Mouse (Mus musculus): Measurements from ENCODE around the gene Sfxn3. TPM values are rescaled to one million over a fixed set of nuclear protein-coding genes. Genes with fewer than 3 reads are reported as not detected.

Sfxn3 gene
- polyA plus RNA-seq, 2 experiments: 1.8 to 2.4 TPM

GRCm38 (mm10) chr19:45105591-45105990 lies 58.3 kb downstream of the Sfxn3 start:
- ATAC-seq (ENCODE audit: insufficient read depth) (no peak), DNase-seq (ENCODE audit: low read depth in 3 of 3, low spot score in 3 of 3) (no peak)
- H3K36me3 ChIP-seq (replicated peaks; ENCODE audit: control insufficient read depth, insufficient read depth, low read depth): no peaks in the 10 kb centered on the region
- no peaks in the 10 kb centered on the region; the same call in 1 of the 2 replicates for H3K27me3 ChIP-seq (ENCODE audit: control insufficient read depth, insufficient read depth, low read length)
- H3K4me2 ChIP-seq (ENCODE audit: low read depth): no peak overlapping the region
- no peak overlapping the region for H3K9ac ChIP-seq (replicated peaks)
- H3K27ac ChIP-seq: no peak overlapping the region
- no peak overlapping the region for H3K4me3 ChIP-seq (ENCODE audit: insufficient read depth in 1 of 2, low read depth in 2 of 2, low read length in 2 of 2)
- 14% methylated on average over 1 of the region's 1 CpGs for WGBS (ENCODE audit: insufficient replicate concordance)
- TF ChIP-seq EP300 (IDR thresholded peaks at IDR 0.05; ENCODE audit: low read depth): no peak
- TF ChIP-seq CTCF (IDR thresholded peaks at IDR 0.05; ENCODE audit: low read depth): no peak
- H3K9me3 ChIP-seq (ENCODE audit: control insufficient read depth, low read length): no peaks in the 10 kb centered on the region
- H3K4me1 ChIP-seq (replicated peaks; ENCODE audit: control insufficient read depth in 2 of 2, insufficient read depth in 2 of 2, low read length in 1 of 2): no peaks in the 10 kb centered on the region

Other genes starting within 250 kb of the Sfxn3 start
- 5.6 and 8.6 TPM in 2 replicates for gene Slf2, start 116.4 kb upstream of the Sfxn3 start, polyA plus RNA-seq (2012; rRNA removed)
- gene Slf2, start 116.4 kb upstream of the Sfxn3 start, polyA plus RNA-seq (2014; fragmentation: Nextera tagmentation; extraction: Ambion mirVana): 11.1 and 12.5 TPM in 2 replicates
- gene Sema4g, start 58.4 kb upstream of the Sfxn3 start, polyA plus RNA-seq (2012; rRNA removed): 24.9 and 32.5 TPM in 2 replicates
- 2.6 and 3.3 TPM in 2 replicates for gene Sema4g, start 58.4 kb upstream of the Sfxn3 start, polyA plus RNA-seq (2014; fragmentation: Nextera tagmentation; extraction: Ambion mirVana)
- 6.0 and 8.0 TPM in 2 replicates for gene Twnk, start 41.8 kb upstream of the Sfxn3 start, polyA plus RNA-seq (2012; rRNA removed)
- gene Twnk, start 41.8 kb upstream of the Sfxn3 start, polyA plus RNA-seq (2014; fragmentation: Nextera tagmentation; extraction: Ambion mirVana): 4.3 TPM in 2 replicates
- gene Mrpl43, start 41.1 kb upstream of the Sfxn3 start, polyA plus RNA-seq (2012; rRNA removed): 28.9 and 30.5 TPM in 2 replicates
- 19.6 and 20.5 TPM in 2 replicates for gene Mrpl43, start 41.1 kb upstream of the Sfxn3 start, polyA plus RNA-seq (2014; fragmentation: Nextera tagmentation; extraction: Ambion mirVana)
- gene Lzts2, start 33.1 kb upstream of the Sfxn3 start, polyA plus RNA-seq (2012; rRNA removed): 4.8 and 6.2 TPM in 2 replicates
- gene Lzts2, start 33.1 kb upstream of the Sfxn3 start, polyA plus RNA-seq (2014; fragmentation: Nextera tagmentation; extraction: Ambion mirVana): 3.7 and 6.0 TPM in 2 replicates
- gene Pdzd7, start 1.8 kb upstream of the Sfxn3 start, polyA plus RNA-seq (2012; rRNA removed): 0.02 and 0.03 TPM in 2 replicates
- not detected in 2 replicates for gene Pdzd7, start 1.8 kb upstream of the Sfxn3 start, polyA plus RNA-seq (2014; fragmentation: Nextera tagmentation; extraction: Ambion mirVana)
- 0.15 and 0.22 TPM in 2 replicates for gene Kazald1, start 27.7 kb downstream of the Sfxn3 start, polyA plus RNA-seq (2012; rRNA removed)
- gene Kazald1, start 27.7 kb downstream of the Sfxn3 start, polyA plus RNA-seq (2014; fragmentation: Nextera tagmentation; extraction: Ambion mirVana): 0.13 and 0.29 TPM in 2 replicates
- 0.01 TPM in 1 of 2 replicates, not detected in the other for gene Tlx1, start 103.2 kb downstream of the Sfxn3 start, polyA plus RNA-seq (2012; rRNA removed)
- not detected in 2 replicates for gene Tlx1, start 103.2 kb downstream of the Sfxn3 start, polyA plus RNA-seq (2014; fragmentation: Nextera tagmentation; extraction: Ambion mirVana)
- gene Lbx1, start 188.3 kb downstream of the Sfxn3 start, polyA plus RNA-seq (2012; rRNA removed): not detected in 2 replicates
- not detected in 2 replicates for gene Lbx1, start 188.3 kb downstream of the Sfxn3 start, polyA plus RNA-seq (2014; fragmentation: Nextera tagmentation; extraction: Ambion mirVana)

All from liver, embryonic 14.5 days (tissue).